Mouse (Mus musculus) heart, embryonic 12.5 days (tissue): ENCODE results near the gene Hoxd10. TPM values are rescaled to one million over a fixed set of nuclear protein-coding genes. Genes with fewer than 3 reads are reported as not detected.

Experiments
- ATAC-seq: fragments of 200-750 bp; cut with Nextera tagmentation; 2 replicates; pipeline ENCODE4 v1.8.0; 2017; ENCODE audit warnings: moderate TSS enrichment, moderate library complexity; ENCODE audit not compliant: insufficient number of reproducible peaks, low FRiP score
- H3K27ac ChIP-seq: fragments of 300-500 bp; sonication (generic); 2 replicates; pipeline ENCODE4 v1.5.1; 2016; ENCODE audit warnings: mild to moderate bottlenecking, moderate library complexity; ENCODE audit not compliant: poor library complexity, severe bottlenecking
- H3K27me3 ChIP-seq: fragments of 300-500 bp; sonication (generic); replicated peaks from 2 replicates; pipeline ENCODE4 v1.6.1; 2016; ENCODE audit warnings: mild to moderate bottlenecking, moderate library complexity
- H3K36me3 ChIP-seq: fragments of 300-500 bp; sonication (generic); 2 replicates; pipeline ENCODE4 v1.6.1; 2016; ENCODE audit warnings: mild to moderate bottlenecking, moderate library complexity
- H3K4me1 ChIP-seq: fragments of 300-500 bp; sonication (generic); replicated peaks from 2 replicates; pipeline ENCODE4 v1.6.1; 2016; ENCODE audit warnings: mild to moderate bottlenecking
- H3K4me2 ChIP-seq: fragments of 300-500 bp; sonication (generic); 2 replicates; pipeline ENCODE4 v1.6.1; 2016; ENCODE audit warnings: mild to moderate bottlenecking, moderate library complexity
- H3K4me3 ChIP-seq: fragments of 300-500 bp; sonication (generic); 2 replicates; pipeline ENCODE4 v1.5.1; 2016; ENCODE audit warnings: mild to moderate bottlenecking
- H3K9ac ChIP-seq: fragments of 300-500 bp; sonication (generic); 2 replicates; pipeline ENCODE4 v1.6.1; 2016; ENCODE audit warnings: mild to moderate bottlenecking, moderate library complexity
- H3K9me3 ChIP-seq: fragments of 300-500 bp; sonication (generic); replicated peaks from 2 replicates; pipeline ENCODE4 v1.6.1; 2016; ENCODE audit warnings: mild to moderate bottlenecking, moderate library complexity
- WGBS: fragments of 180-500 bp; shearing (Covaris S2); methylation state at CpG from one replicate; pipeline ENCODE4 v1.1.7; 2016; 5-methylcytosine and 5-hydroxymethylcytosine counted together
- polyA plus RNA-seq: library from polyadenylated mRNA; unstranded; fragments of >200 nt; fragmentation: Nextera tagmentation; extraction: Ambion mirVana; gene quantifications from 2 replicates; pipeline ENCODE4 v1.2.1, GENCODE M21; 2016

Gene Hoxd10
- polyA plus RNA-seq, 1 experiment from 2014 or later = not detected

GRCm38 (mm10) chr2:74736688-74737577 lies 45.2 kb downstream of the Hoxd10 start:
- Histone ChIP-seq H3K27ac (no peak overlapping the region), H3K9me3 (no peaks in the 10 kb centered on the region), H3K4me2 (peak overlapping the region; percentile 50; the same call in 1 of the 2 replicates), H3K36me3 (no peaks in the 10 kb centered on the region), H3K9ac (no peak overlapping the region), H3K4me1 (peaks cover 9% of the 10 kb centered on the region), H3K27me3 (peaks cover 93% of the 10 kb centered on the region), H3K4me3 (peak overlapping the region; percentile 27; the same call in 1 of the 2 replicates)
- no peak for ATAC-seq
- WGBS = 3% methylated on average over 15 of the region's 15 CpGs

- no peak overlapping the region for H3K9ac ChIP-seq
- WGBS = 4% methylated on average over 7 of the region's 7 CpGs
- H3K4me1 ChIP-seq = peaks cover 9% of the 10 kb centered on the region
- no peak for ATAC-seq
- no peak overlapping the region for H3K27ac ChIP-seq
- H3K4me2 ChIP-seq = no peak overlapping the region
- no peaks in the 10 kb centered on the region for H3K36me3 ChIP-seq
- no peak overlapping the region for H3K4me3 ChIP-seq
- no peaks in the 10 kb centered on the region for H3K9me3 ChIP-seq
- peaks cover 91% of the 10 kb centered on the region for H3K27me3 ChIP-seq
Measured at GRCm38 (mm10) chr2:74737578-74738070, 45.9 kb downstream of the Hoxd10 start.

DNA sequence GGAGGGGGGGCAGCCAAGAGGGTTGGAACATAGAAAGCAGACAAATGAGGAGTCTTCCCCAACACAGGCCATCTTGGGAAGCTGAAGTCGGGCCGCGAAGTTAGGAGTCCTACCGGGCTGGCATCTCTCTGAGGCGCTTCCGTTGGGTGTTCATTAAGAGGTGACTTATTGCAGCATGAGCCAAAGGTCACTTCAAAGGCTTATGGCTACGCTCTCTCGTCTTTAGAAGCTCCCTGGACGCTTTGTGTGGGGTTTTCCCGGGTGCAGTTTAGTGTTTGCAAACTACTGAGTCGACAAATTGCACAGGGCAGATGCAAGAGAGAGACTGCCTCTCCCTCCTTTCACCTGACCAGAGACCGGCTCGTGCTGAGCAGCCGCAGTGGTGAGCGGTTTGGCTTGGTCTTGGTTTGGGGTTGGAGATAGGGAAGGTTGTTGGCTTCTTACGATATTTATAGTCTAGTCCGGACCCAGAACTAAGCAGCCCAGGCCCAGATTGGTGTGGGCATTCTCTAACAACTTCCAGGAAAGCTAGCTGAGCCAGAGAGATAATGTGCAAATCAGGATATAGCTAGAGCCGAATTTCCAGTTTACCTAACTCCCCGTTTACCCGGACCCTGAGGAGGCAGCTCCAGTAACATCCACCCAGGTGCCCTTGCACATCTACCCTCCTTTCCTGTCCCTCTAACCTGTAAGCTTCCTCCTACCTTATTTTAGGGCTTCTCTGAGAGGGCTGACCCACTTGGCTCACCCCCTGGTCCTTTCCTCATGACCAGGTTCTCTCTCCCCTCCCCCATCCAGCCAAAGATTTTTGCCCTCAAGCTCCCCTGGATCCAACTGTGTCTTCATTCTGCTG lies 47.1 kb downstream of the Hoxd10 start:
- Histone ChIP-seq H3K4me1 (peaks cover 4% of the 10 kb centered on the region; the same call in 1 of the 2 replicates), H3K27me3 (peaks cover 94% of the 10 kb centered on the region), H3K27ac (no peak overlapping the region), H3K9me3 (no peaks in the 10 kb centered on the region), H3K4me2 (no peak overlapping the region), H3K36me3 (no peaks in the 10 kb centered on the region), H3K9ac (no peak overlapping the region), H3K4me3 (no peak overlapping the region)
- ATAC-seq = no peak
- WGBS = under 1% methylated on average over 20 of the region's 20 CpGs

GRCm38 (mm10) chr2:74739476-74739800 lies 47.7 kb downstream of the Hoxd10 start:
- Histone ChIP-seq H3K27me3 (peaks cover 95% of the 10 kb centered on the region), H3K4me1 (peaks cover 4% of the 10 kb centered on the region; the same call in 1 of the 2 replicates), H3K4me3 (no peak overlapping the region), H3K27ac (no peak overlapping the region), H3K36me3 (no peaks in the 10 kb centered on the region), H3K4me2 (no peak overlapping the region), H3K9me3 (no peaks in the 10 kb centered on the region), H3K9ac (no peak overlapping the region)
- WGBS = 8% methylated on average over 2 of the region's 2 CpGs
- no peak for ATAC-seq

DNA sequence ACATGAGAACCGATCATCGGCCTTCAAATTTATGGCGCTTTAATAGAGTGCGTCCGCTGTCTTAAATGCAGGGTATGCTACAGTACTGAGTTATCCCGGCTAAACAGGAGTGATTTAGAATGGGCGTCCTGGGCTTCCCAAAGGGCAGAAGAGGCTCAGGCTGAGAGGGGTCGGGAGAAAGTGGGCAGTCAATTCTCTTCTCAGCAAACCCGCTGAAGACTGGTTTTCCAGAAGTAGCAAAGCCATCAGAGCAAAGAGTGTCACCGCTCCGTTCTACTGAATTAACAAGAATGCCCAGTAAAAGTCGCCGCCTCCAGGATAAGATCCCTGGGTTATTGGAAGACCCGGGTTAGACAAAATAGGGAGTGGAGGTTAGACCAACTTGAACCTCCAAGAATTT lies 48.1 kb downstream of the Hoxd10 start:
- Histone ChIP-seq H3K27me3 (peaks cover 95% of the 10 kb centered on the region), H3K9ac (no peak overlapping the region), H3K4me1 (peaks cover 4% of the 10 kb centered on the region; the same call in 1 of the 2 replicates), H3K27ac (no peak overlapping the region), H3K36me3 (no peaks in the 10 kb centered on the region), H3K9me3 (no peaks in the 10 kb centered on the region), H3K4me2 (no peak overlapping the region), H3K4me3 (no peak overlapping the region)
- WGBS = 4% methylated on average over 14 of the region's 14 CpGs
- ATAC-seq = no peak

GRCm38 (mm10) chr2:74740311-74741091 lies 48.8 kb downstream of the Hoxd10 start:
- Histone ChIP-seq H3K27me3 (peaks cover 95% of the 10 kb centered on the region), H3K27ac (no peak overlapping the region), H3K9ac (no peak overlapping the region), H3K9me3 (no peaks in the 10 kb centered on the region), H3K4me2 (no peak overlapping the region), H3K4me1 (peaks cover 4% of the 10 kb centered on the region; the same call in 1 of the 2 replicates), H3K36me3 (no peaks in the 10 kb centered on the region), H3K4me3 (peak overlapping the region; percentile 14; the same call in 1 of the 2 replicates)
- WGBS = 1% methylated on average over 43 of the region's 43 CpGs
- ATAC-seq = no peak

GRCm38 (mm10) chr2:74741252-74741978 lies 49.7 kb downstream of the Hoxd10 start:
- Histone ChIP-seq H3K27me3 (peaks cover 95% of the 10 kb centered on the region), H3K4me1 (no peaks in the 10 kb centered on the region), H3K9ac (no peak overlapping the region), H3K9me3 (no peaks in the 10 kb centered on the region), H3K36me3 (no peaks in the 10 kb centered on the region), H3K4me3 (no peak overlapping the region), H3K27ac (no peak overlapping the region), H3K4me2 (no peak overlapping the region)
- WGBS = 45% methylated on average over 2 of the region's 3 CpGs
- ATAC-seq = no peak

DNA sequence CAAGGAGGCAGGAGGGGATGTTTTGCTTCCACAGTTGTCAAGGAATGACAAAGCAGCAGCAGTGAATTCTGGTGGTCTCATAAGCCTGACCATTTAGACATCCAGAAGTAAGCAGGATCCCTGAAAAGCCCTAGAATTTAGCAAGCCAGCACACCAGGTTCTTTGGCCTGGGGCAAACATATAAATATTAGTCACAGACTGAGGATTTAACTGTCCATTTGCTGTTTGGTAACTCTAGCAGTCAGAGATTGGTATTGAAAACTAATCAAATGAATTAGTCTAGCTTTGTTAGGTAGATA lies 50.2 kb downstream of the Hoxd10 start:
- H3K27ac ChIP-seq = no peak overlapping the region
- H3K9me3 ChIP-seq = no peaks in the 10 kb centered on the region
- no peaks in the 10 kb centered on the region for H3K36me3 ChIP-seq
- H3K27me3 ChIP-seq = peaks cover 95% of the 10 kb centered on the region
- no peak for ATAC-seq
- no peak overlapping the region for H3K4me3 ChIP-seq
- no peak overlapping the region for H3K4me2 ChIP-seq
- H3K4me1 ChIP-seq = peaks cover 5% of the 10 kb centered on the region; the same call in 1 of the 2 replicates
- no peak overlapping the region for H3K9ac ChIP-seq
